Mouse (Mus musculus): ENCODE measurements around the gene Fmod.

DNA sequence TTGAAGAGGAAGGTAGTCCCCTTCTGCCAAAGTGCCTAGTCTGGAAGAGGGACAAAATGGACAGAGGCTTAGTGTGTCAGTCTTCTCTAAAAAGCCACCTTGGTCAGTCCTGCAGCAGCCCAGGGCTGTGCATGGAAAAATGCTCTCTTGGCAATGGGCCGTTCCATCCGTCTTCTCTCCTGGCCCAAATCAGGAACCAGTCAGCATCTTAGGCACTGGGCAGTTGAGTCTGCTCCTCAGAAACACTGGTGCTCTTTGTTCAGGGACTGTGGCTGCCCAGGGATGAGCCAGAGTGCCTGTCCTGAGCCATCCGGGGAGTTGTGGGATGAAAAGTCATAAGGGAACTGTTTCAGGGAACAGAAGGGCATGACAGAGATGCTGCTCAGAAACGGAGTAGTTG lies 1.3 kb downstream of the Fmod start:
- TF ChIP-seq CTCF (conservative IDR thresholded peaks at IDR 0.05; ENCODE audit: insufficient read depth, insufficient read length, low read depth, low read length) (no peak), POLR2A (IDR thresholded peaks at IDR 0.05; ENCODE audit: low read depth, low read length) (no peak)

All from kidney, adult 2 months (tissue).